Mouse (Mus musculus) testis, adult 2 months (tissue): ENCODE results near the gene Lmo2.

Source experiments
- CTCF ChIP-seq: fragments of 200-500 bp; IDR thresholded peaks from 2 replicates; pipeline ENCODE4 v1.5.1; 2012; ENCODE audit warnings: low read depth, mild to moderate bottlenecking, inconsistent platforms, low read length, moderate library complexity; ENCODE audit not compliant: control insufficient read depth, insufficient read depth, insufficient replicate concordance
- POLR2A ChIP-seq: fragments of 200-500 bp; IDR thresholded peaks from 2 replicates; pipeline ENCODE4 v1.6.1; 2012; ENCODE audit warnings: low read depth, mild to moderate bottlenecking, inconsistent platforms, low read length, moderate library complexity; ENCODE audit not compliant: control insufficient read depth

DNA sequence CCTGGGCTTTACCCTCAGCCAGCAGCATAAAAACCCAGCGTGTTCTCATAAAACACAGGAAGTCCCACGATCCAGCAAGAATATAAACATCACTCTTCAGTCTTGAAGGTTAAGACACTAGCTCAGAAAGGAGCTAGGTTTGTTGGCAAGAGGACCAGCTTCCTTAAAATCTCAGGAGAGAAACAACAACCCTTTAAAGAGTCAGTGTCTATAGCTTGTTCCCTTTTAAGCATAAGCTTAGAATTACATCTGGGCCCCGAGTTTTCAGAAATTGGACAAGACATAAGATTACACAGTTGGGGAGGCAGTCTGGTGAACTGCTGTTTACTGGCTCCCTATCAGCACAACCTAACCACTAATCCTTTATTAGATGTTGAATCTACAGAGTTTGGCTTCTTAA is 14.1 kb downstream of the Lmo2 start:
- no peak for TF ChIP-seq CTCF
- TF ChIP-seq POLR2A, result no peak
